Mouse (Mus musculus): ENCODE data around the gene Ttc3.

DNA sequence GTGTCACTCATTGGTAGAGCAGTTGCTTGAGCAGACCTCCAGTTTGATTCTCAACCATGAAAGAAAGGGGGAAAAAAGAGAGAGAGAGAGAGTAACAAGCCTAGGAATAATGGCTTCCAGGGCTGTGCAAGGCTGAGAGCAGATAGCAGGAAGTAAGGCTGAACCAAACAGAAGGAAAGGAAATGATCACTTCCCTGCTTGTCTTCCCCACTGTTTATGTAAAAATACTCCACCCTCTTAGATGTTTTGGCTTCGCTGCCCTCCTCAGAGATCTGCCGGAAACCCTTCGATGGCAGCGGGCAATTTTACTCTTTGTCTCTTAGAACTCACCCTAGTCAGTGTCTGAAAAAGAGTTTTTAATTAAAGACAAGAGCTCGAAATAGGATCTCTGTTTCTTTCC lies 46.7 kb upstream of the Ttc3 start:
- TF ChIP-seq CTCF (IDR thresholded peaks at IDR 0.05; ENCODE audit: low read depth, low read length): no peak
- no peak for TF ChIP-seq POLR2A (IDR thresholded peaks at IDR 0.05; ENCODE audit: borderline replicate concordance, low read depth, low read length)

All from bone marrow macrophage, adult 2 months (primary cell).